Mouse (Mus musculus): ENCODE data around the gene Rnf43.
A peak's percentile ranks its signal among the peaks of the same experiment; 100 is the strongest.

The Rnf43 gene

DNA sequence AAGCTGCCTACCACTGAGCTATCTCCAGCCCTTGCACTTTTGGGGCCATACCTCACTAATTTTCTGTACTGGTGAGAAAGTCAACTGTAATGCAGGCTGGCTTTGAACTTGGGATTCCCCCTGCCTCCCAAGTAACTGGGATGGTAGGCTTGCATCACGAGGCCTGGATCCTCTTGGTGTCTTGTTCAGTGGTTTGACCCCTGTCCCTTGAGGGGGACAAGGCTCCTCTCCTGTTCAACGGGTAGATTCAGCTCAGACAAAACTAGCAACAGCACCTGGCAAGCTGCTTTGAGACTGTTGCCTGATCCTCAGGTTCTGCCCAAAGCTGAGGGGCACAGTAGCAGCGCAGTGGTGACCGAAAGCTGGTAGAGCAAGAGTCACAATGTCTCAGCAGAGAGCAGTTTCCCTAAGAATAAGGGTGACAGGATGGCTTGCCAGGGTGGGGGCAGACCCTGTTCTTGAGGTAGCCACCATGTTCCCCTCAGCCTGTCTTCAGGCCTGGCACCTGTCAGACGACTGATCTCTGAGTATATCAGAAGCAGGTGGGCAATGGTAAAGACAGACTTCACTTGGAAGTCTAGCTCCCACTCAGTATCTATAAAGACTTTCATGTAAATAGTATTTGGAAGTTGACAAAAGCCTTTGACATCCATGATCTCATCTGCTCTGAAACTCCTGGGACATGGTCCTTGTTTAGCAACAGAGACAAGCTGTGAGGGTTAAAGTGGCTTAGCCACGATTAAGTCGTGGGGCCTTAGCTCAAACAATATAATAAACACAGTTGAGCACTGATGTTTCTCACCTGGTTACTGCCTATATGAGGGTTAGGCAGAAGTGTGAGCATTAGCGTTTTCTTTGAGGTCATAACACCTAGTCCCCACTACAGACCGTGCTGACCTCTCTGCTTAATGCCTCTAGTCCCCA, 83.4 kb downstream of the Rnf43 start:
- DNase-seq (ENCODE audit: low read depth, low spot score) = no peak

DNA sequence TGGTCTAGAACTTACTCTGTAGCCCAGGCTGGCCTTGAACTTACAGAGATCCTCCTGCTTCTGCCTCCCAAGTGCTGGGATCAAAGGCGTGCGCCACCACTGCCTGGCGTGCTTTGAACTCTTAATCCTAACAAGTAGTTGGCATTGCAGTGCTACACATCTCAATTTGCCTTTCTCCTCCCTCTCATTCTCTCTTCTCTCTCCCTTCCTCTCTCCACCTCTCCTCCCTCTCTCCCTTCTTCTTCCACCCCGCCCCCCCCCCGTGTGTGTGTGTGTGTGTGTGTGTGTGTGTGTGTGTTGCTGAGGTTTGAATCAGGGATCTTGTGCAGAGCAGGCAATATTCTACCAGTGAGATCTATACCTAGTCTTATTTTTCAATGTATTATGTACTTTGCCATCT, 84.8 kb downstream of the Rnf43 start:
- no peak for DNase-seq (ENCODE audit: low read depth, low spot score)

DNA sequence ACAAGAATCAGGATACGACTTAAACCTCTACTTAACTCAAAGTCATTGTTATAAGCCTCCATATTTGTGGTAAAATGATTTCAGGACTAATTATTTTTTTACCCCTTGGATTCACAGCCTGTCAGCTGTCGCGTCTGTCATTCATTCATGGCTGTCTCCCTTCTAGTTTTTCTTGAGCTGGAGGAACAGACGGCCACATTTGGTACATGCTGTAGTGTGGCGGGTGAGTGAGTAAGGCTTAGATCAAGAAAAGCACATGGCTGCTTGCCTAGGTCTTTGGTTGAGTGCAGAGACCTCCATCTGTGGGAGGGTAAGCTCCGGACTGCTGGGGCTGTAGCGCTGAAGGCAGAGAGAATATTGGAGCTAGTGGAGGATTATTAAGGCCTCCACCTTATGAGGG, 85.2 kb downstream of the Rnf43 start:
- DNase-seq (ENCODE audit: low read depth, low spot score) = no peak

DNA sequence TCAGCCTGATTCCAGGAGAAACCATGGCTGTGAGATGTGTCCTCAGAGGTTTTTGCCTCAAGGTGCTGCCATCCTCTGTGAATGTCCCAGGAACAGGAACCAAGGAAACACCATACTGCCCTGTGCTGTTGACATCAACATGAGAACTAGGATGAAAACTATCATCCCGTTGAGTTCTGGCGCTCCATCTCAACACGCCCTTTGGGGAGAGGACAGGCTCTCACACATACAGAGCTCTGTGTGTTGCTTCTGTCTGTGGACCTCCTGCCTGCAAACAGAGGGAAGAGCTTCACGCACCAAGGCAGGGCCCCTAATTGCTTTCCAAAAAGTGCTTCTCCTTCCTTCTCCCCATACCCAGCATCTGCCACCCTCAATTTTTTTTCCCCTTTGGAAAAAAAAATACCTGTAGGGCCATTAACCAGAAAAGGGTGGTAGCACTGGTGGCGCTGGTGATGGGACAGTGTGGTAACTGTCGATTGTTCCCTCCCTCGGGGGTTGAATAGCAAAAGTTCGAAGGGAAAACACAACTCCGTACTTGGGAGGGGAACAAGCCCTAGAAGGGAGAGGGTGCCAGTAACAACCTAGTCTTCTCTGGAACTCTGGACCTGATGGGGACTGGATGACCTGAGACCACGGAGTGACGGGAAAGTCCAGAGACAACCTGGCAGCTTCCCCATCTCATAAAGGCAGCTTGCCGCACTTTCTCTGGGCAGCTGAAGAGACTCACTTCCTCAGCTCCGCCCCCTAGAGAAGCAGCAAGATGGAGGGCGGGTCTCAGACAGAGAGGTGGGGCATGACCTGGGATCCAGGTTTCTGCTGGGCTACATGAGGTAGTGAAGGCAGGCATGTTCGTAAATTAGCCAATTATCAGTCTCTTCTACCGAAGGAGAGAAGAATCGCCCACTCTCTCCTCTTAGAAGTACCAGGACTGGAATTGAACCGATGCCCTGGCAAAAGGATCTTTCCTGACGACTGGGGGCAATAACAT, 85.9 kb downstream of the Rnf43 start:
- peak; percentile 27 for DNase-seq (ENCODE audit: low read depth, low spot score)

DNA sequence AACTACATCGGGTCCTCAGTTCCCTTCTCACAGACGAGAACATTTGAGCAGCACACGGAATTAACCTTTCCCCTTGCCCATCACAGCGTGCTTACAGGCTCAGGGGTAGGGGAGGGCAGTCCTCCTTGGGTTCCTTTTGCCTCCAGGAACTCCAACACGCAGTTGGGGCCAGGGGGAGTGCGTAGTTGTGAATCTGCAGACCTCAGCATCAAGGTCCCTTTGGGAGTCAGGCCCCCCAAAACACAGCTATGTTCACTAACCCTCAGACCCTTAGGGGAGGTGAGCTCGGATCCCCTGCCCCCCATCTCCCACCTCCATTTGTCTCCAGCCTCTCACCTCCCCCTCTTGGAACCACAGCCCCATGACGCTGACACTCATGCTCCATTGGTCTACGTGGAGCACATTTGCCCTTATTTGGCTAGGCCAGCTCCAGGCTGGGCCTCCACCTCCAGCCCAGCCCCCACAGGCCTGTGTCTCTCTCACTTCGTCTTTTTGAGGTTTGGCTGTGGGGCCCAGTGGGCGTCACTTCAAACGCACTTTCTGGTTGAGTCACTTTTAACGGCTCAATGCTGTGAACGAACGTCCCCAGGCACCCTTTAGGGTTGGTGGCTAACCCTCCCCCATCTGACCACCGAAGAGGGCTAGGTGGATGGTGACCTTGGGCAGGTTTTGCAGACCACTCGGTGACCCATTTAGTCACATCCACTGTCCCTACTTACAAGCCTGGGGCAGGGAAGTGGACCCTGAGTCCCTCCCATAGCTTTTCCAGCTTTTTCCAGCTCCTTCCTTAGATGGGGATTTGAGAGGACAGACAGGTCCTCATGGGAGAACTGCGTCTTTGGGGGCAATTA, 86.9 kb downstream of the Rnf43 start:
- peak; percentile 30 for DNase-seq (ENCODE audit: low read depth, low spot score)

DNA sequence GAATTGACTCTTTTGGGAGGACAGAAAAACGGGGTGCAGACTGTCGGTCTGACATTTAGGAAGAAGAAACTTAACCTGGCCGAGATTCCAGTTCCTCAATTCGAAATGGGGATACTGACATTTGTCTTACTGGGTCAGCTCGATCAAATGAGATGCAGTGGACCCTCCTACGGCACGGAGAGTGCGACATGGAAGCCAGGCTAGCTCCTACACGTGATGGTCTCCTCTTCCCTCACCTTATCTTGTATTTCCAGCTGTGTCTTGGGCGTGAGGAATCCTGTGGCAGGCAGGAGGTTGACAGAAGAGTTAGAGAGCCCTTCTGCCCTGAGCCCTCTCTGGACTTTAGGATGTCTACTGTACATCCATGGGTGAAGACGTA, 87.5 kb downstream of the Rnf43 start:
- no peak for DNase-seq (ENCODE audit: low read depth, low spot score)

DNA sequence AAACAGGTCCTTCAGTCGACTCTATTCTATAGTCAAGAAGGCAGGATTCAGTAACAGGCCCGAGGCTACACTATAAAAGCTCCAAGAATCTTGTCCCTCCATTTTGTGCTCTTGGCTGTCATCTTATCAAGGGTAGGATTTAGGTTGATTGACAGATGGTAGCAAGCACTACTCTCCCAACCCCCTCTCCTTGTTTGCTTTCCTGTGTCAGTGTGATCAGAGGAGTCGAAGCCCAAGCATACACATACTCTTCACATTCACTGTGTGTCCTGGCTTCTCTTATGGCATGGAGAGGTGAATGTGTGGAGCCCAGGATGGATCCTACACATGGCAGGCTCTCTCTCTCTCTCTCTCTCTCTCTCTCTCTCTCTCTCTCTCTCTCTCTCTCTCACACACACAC, 88.0 kb downstream of the Rnf43 start:
- no peak for DNase-seq (ENCODE audit: low read depth, low spot score)

DNA sequence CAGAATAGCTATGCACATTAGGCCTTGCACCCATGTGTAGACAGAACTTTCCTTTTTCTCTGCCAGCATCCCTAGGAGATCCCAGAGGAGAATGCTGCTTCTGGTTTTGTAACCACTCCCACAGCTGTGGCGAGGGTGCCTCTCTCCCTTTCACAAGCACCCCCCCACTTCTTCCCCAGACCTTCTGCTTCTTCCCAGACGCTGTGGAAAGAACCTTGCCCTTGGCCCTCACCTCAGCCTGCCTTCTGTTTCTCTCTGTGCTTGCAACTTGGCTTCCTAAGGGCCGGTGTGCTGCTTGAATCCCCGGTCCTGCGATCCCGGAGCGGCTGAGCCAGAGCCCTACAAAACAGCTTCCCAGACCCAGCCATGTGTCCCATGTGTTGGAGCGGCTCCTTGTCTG, 88.5 kb downstream of the Rnf43 start:
- no peak for DNase-seq (ENCODE audit: low read depth, low spot score)

DNA sequence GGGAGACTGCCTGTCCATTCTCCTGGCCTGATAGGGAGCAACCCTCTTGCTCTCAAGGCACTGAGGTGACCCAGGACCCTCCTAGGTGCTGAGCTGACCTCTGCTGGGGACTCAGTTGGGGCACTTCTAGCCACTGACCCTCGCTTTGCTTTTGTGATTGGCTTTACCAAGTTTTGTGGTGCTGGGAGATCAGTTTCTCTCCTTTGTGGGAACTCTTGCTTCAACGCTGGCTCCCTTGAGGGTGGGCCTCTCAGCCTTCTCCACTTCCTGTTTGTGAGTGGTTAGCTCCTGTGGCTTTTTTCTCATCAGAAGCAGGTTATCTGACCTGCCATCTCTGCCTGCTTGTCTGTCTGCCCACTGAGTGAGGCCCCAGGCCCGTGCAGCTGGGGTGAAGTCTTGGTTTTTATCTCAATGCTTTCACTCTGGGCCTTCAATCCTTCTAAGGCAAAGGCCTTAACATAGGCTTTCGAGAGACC, 89.0 kb downstream of the Rnf43 start:
- DNase-seq (ENCODE audit: low read depth, low spot score) = no peak

DNA sequence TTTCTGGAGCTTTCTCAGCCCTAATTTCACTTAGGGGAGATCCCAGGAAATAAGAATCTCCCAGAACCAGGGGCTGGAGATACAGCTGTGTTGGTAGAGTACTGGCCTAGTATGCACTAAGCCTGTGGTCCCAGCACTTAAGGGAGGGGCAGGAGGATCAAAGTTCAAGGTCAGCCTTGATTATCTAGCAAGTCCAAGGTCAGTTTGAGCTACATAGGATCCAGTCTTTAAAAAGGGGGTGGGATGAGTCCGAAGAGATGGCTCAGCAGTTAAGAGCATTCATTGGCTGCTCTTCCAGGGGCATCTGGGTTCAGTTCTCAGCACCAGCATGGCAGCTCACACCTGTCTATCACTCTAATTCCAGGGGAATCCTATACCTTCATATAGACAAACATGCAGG, 89.8 kb downstream of the Rnf43 start:
- no peak for DNase-seq (ENCODE audit: low read depth, low spot score)

DNA sequence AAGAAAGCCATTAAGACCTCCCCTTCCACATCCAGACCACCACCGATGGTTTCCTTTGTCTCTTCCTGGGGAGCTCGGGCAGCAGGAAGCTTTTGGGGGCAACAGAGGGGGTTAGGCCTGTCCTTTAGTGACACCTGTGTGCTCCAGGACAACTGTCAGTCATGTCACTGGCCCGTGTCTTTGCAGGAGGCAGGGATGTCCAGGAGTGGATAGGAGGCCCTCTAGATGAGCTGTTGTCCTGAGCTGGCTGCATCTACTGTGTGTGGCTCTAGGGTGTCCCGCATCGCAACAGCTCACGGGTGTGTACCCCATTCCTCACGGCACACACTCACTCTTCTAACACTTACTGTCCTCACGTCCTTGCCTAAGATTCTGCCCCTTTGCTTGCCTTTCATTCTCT, 90.7 kb downstream of the Rnf43 start:
- DNase-seq (ENCODE audit: low read depth, low spot score) = no peak

DNA sequence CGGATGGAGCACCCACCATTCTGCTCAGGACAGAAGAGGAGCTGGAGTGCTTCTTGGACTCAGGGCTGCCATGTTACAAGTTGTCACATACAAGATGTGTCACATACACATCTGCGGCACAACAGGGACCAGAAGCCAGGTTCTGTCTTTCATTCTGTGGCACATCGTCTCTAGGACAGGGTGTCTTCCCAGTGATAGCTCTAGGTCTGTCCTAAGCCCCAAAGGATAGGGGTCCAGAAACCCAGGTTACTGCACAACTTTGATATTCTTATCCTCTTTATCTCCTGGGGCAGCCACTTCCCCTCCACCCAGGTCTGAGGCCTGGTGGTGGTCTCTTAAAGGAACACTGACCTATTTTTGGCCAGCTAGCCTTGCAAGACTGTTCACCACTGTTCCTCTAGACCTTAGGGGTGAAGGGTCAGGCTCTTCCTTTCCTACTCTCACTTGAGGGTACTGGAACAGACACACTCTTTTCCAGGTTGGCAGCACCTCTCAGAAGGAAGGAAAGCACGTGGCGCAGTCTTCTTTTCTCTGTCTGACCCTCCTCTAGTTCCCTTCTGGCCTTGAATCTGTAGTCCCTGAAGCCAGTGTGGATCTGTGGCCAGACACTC, 91.5 kb downstream of the Rnf43 start:
- DNase-seq (ENCODE audit: low read depth, low spot score) = no peak

DNA sequence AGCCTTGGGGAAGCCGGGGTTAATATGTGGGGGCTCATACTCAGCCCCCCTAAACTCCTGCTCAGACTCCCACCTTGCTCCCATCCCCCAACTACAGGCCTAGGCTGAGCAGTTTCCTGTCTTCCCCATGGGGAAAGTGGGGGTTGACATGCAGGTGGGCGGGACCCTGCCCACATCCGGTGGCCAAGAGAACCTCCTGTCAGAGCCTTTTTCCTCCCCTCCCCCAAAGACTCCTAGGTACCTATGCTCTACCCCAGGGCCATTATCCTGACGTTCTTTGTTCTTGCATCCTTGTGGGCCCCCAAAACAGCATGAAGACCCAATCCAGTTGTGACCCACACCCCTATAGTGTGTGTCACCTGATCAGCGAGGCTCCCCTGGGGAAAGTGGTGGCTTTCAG, 92.1 kb downstream of the Rnf43 start:
- DNase-seq (ENCODE audit: low read depth, low spot score) = no peak

DNA sequence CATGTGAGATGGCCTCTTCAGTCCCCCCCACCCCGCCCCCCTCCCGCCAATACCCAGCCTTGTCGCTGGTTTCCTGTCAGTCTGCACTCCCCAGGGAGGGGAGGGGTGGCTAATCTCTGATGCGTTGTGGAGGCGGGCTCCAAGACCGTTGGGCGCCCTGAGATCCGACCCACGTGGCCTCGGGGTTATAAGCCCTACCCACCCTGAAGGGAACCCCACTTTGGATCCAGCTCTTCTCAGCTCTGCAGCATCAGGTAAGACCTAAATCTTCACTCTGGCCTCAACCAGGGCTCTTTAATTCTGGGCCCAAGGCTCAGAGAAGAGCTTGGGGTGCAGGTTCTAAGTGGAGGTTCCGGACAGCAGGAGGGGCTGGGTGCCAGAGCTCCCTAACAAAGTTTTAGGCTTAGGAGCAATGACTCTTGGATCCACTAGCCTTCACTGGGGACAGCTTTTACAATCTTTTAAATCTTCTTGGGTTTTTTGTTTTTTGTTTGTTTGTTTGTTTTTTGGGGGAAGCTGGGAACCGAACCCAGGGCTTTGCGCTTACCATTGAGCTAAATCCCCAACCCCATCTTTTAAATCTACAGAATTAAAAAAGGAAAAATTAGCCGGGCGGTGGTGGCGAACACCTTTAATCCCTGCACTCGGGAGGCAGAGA, 93.0 kb downstream of the Rnf43 start:
- no peak for DNase-seq (ENCODE audit: low read depth, low spot score)

DNA sequence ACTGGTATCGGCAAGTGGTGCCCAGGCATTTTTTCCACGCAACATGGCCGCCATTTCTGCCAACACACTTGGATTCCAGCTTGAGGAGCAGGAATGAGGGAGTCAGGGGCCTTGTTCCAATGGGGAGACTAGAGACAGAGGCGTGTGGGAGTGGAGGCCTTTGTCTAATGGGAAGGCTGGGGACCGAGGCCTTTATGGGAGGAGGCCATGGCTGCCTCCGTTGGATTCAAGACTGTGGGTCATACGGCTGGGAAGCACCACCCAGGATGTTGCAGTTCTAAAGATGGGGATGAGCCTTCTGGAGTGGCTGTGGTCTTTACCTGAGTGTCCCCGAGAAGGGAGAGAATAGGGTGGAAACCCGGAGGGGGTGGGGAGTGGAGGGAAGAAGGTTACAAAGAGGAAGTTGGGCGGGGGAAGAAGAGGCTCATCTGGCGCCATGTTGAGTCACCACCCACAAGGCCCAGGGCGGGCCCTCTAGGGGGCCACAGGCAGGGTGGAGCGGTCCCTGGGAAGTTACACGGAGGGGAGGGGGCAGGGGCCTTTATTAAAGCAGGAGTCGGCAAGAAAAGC, 93.8 kb downstream of the Rnf43 start:
- DNase-seq (ENCODE audit: low read depth, low spot score) = no peak

DNA sequence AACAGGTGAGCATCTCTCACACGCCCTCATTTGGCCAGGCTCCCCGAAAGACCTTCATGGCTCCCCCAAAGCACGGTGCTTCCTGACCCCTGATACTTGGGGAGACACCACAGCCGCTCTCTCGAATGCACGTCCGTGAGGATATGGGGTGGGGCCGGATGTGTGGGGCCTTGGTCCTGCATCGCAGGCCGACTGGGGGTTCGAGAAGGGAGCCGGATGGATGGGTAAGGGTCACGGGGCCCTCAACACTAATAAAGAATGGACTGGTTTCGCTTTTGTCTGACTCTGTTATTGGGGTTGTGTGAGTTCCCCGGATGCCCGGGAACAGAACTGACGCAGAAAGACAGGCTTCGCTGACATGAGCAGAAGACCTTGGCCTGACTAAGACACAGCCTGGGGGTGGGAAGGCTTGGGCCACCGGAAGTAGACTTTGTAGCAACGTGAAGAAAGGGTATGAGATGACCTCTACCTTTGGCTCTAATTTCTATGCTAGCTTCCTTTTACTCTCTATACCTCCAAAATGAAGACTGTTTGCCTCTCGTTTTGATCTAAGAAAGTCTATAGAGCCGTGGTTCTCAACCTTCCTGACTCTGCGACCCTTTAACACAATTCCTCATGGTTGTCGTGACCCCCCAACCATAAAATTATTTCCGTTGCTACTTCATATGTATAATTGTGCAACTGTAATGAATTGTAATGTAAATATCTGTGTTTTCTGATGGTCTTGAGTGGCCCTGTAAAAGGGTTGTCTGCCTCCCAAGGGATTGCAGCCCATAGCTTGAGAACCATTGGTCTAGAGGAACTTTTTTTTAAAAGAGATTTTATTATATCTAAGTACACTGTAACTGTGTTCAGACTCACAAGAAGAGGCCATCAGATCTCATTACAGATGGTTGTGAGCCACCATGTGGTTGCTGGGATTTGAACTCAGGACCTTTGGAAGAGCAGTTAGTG, 94.8 kb downstream of the Rnf43 start:
- no peak for DNase-seq (ENCODE audit: low read depth, low spot score)

DNA sequence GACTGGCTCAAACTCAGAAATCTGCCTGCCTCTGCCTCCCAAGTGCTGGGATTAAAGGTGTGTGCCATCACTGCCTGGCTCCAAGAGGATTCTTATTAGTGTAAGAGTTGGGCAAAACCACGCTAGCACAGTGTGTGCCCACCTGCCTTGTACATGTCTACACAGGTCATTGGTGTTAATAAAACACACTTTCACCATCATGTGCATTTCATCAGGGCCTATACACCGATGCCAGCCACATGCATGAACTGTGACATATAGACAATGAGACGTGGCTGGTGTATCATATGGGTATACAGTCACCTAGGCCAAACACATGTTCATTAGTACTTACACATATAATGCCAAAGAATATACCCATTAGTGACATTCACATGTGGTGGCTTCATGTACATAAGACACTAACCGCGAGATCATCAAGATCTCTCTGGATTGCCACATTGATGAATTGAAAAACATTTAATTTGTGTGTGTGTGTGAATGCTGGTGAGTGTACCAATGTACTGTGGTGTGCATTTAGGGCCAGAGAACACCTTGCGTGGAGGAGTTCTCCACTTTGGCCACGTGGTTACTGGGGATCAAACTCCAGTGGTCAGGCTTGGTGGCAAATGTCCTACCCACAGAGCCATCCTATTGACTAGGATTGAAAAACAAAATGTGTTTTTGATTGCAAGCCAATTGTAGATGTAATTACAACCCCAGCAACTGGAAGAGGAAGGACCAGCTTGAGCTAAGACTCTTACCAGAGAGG, 95.8 kb downstream of the Rnf43 start:
- DNase-seq (ENCODE audit: low read depth, low spot score) = no peak

DNA sequence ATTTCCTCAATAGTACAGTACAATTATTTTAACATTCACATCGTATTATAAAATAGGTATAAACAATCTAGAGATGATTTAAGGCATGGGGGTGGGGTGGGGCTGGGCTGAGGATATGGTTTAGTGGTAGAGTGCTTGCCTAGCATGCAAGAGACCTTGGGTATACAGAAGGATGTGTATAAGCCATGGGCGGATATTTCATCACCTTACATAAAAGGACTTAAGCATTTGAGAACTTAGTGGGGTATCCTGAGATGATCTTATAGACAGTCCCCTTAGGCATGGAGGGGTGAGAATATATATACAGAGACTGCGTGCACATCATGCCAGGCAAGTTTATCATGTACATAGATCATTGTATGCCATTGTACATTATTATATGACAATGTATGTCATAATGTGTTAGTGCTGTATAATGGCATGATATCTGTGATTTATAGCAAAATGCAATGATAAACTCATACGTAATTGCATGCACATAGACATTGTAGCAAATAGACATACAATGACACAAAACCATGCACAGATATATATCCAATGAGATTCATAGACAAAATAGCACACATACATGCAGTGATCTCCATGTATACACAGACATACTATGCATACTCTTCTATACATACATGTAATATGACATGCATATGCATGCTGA, 96.6 kb downstream of the Rnf43 start:
- DNase-seq (ENCODE audit: low read depth, low spot score) = no peak

All from mesoderm, embryonic 11.5 days (tissue).